ENCODE assay signal across 10 mouse cellular contexts in genomic region chr2:179537800-179538450, GRCm38 (mm10).
DNase-seq lines count a peak whose midpoint lies in the region; ATAC-seq and TF ChIP-seq lines count a peak whose summit lies in the region.
"Had no signal": no experiment of that assay in that cellular context is flagged by ENCODE, and none has a peak within 500 bp of the region (broad histone marks: within the 10 kb centered on the region; RNA-seq: fewer than 3 reads in every experiment).

No protein-coding gene starts in this region.

- H3K27ac ChIP-seq in kidney, adult 2 months (ENCODE audit: insufficient read depth, low read depth, low read length), result no peak overlapping the region
- H3K27ac ChIP-seq in embryonic facial prominence, embryonic 15.5 days (replicated peaks), result no peak overlapping the region
- peak overlapping the region; percentile 75 for H3K27ac ChIP-seq in hindbrain, embryonic 14.5 days
- no peak overlapping the region for H3K27ac ChIP-seq in midbrain, postnatal 0 days (ENCODE audit: low read depth, low read length)

- TF ChIP-seq POLR2A in kidney, adult 2 months (IDR thresholded peaks at IDR 0.05; ENCODE audit: low read depth, low read length), result no peak

- no peak overlapping the region; the same call in 1 of the 2 replicates for H3K4me2 ChIP-seq in embryonic facial prominence, embryonic 15.5 days (replicated peaks)
- peak overlapping the region; percentile 11 for H3K4me2 ChIP-seq in hindbrain, embryonic 14.5 days (replicated peaks)
- peak overlapping the region; percentile 13; the same call in 1 of the 2 replicates for H3K4me2 ChIP-seq in midbrain, postnatal 0 days (ENCODE audit: low read depth, low read length, poor library complexity, severe bottlenecking)

- TF ChIP-seq CTCF in kidney, adult 2 months (conservative IDR thresholded peaks at IDR 0.05; ENCODE audit: insufficient read depth, insufficient read length, low read depth, low read length), result no peak
- TF ChIP-seq CTCF in midbrain, postnatal 0 days (IDR thresholded peaks at IDR 0.05), result no peak

- H3K9ac ChIP-seq in embryonic facial prominence, embryonic 15.5 days, result no peak overlapping the region
- H3K9ac ChIP-seq in hindbrain, embryonic 14.5 days, result peak overlapping the region; percentile 32; the same call in 1 of the 2 replicates
- H3K9ac ChIP-seq in midbrain, postnatal 0 days (replicated peaks; ENCODE audit: low read length, poor library complexity, severe bottlenecking), result no peak overlapping the region

- peak; percentile 10 for DNase-seq in kidney, adult 2 months
- DNase-seq in kidney, postnatal 36 days, result no peak
- DNase-seq in hindbrain, embryonic 14.5 days (ENCODE audit: low spot score), result no peak
- DNase-seq in midbrain, postnatal 0 days (ENCODE audit: low spot score), result no peak
- no peak for DNase-seq in layer of hippocampus, adult 9-10 months (ENCODE audit: low spot score)
- no peak for DNase-seq in testis, postnatal 14 days (ENCODE audit: low spot score)
- DNase-seq in adrenal gland, postnatal 25 days, result no peak
- DNase-seq: lung, postnatal 4 days; thymus, postnatal 14 days had no signal

- H3K4me3 ChIP-seq in kidney, adult 2 months (ENCODE audit: insufficient read depth, low read depth, low read length), result no peak overlapping the region
- H3K4me3 ChIP-seq in embryonic facial prominence, embryonic 15.5 days (replicated peaks), result no peak overlapping the region
- no peak overlapping the region for H3K4me3 ChIP-seq in hindbrain, embryonic 14.5 days (replicated peaks; ENCODE audit: low read length)
- H3K4me3 ChIP-seq in midbrain, postnatal 0 days (ENCODE audit: low read depth, low read length), result no peak overlapping the region

- H3K27me3 ChIP-seq in kidney, adult 2 months (replicated peaks; ENCODE audit: control insufficient read depth, insufficient read depth, low read length), result no peaks in the 10 kb centered on the region; the same call in 1 of the 2 replicates
- H3K27me3 ChIP-seq in embryonic facial prominence, embryonic 15.5 days, result peaks cover 8% of the 10 kb centered on the region; the same call in 1 of the 2 replicates
- H3K27me3 ChIP-seq in hindbrain, embryonic 14.5 days (ENCODE audit: control insufficient read depth, insufficient read depth, low read length), result no peaks in the 10 kb centered on the region
- no peaks in the 10 kb centered on the region for H3K27me3 ChIP-seq in midbrain, postnatal 0 days (ENCODE audit: insufficient read depth, low read length)

- H3K9me3 ChIP-seq in embryonic facial prominence, embryonic 15.5 days (replicated peaks), result no peaks in the 10 kb centered on the region
- H3K9me3 ChIP-seq in hindbrain, embryonic 14.5 days (ENCODE audit: control insufficient read depth, low read length), result no peaks in the 10 kb centered on the region
- no peaks in the 10 kb centered on the region for H3K9me3 ChIP-seq in midbrain, postnatal 0 days (ENCODE audit: low read length)

- H3K36me3 ChIP-seq in kidney, adult 2 months (ENCODE audit: control insufficient read depth, insufficient read depth, low read length), result no peaks in the 10 kb centered on the region
- H3K36me3 ChIP-seq in embryonic facial prominence, embryonic 15.5 days, result no peaks in the 10 kb centered on the region
- H3K36me3 ChIP-seq in hindbrain, embryonic 14.5 days (replicated peaks; ENCODE audit: control insufficient read depth, insufficient read depth), result no peaks in the 10 kb centered on the region
- H3K36me3 ChIP-seq in midbrain, postnatal 0 days (ENCODE audit: insufficient read depth, low read length), result no peaks in the 10 kb centered on the region

- H3K4me1 ChIP-seq in kidney, adult 2 months (ENCODE audit: control insufficient read depth, insufficient read depth, low read length), result peaks cover 3% of the 10 kb centered on the region; the same call in 1 of the 2 replicates
- H3K4me1 ChIP-seq in embryonic facial prominence, embryonic 15.5 days, result peaks cover 5% of the 10 kb centered on the region; the same call in 1 of the 2 replicates
- peaks cover 47% of the 10 kb centered on the region for H3K4me1 ChIP-seq in hindbrain, embryonic 14.5 days (replicated peaks; ENCODE audit: control insufficient read depth, insufficient read depth, low read length)
- H3K4me1 ChIP-seq in midbrain, postnatal 0 days (ENCODE audit: insufficient read depth, low read length), result peaks cover 13% of the 10 kb centered on the region

- 31% methylated on average over 3 of the region's 3 CpGs for WGBS in kidney, adult 2 months
- WGBS in embryonic facial prominence, embryonic 15.5 days, result 31% methylated on average over 3 of the region's 3 CpGs
- WGBS in hindbrain, embryonic 14.5 days, result 25% methylated on average over 3 of the region's 3 CpGs
- 22% methylated on average over 3 of the region's 3 CpGs for WGBS in midbrain, postnatal 0 days

- peak; percentile 43; the same call in 1 of the 2 replicates for ATAC-seq in embryonic facial prominence, embryonic 15.5 days (ENCODE audit: insufficient number of reproducible peaks, low FRiP score, low TSS enrichment, low read depth)
- peak; percentile 42 for ATAC-seq in hindbrain, embryonic 14.5 days (ENCODE audit: low FRiP score)
- peak; percentile 8; the same call in 1 of the 2 replicates for ATAC-seq in midbrain, postnatal 0 days (ENCODE audit: low FRiP score)
